Mouse (Mus musculus) ES-Bruce4 (cell line): ENCODE results near the gene Fbxw10.

ENCODE experiments used
- CTCF ChIP-seq: IDR thresholded peaks from one replicate; pipeline ENCODE4 v1.8.1; 2011; ENCODE audit warnings: low read depth, low read length
- EP300 ChIP-seq: IDR thresholded peaks from 2 replicates; pipeline ENCODE4 v1.6.1; 2011; ENCODE audit warnings: low read depth, low read length; ENCODE audit not compliant: insufficient read depth
- POLR2A ChIP-seq: IDR thresholded peaks from one replicate; pipeline ENCODE4 v1.8.1; 2011; ENCODE audit warnings: low read length; ENCODE audit not compliant: insufficient read depth

- TF ChIP-seq CTCF (no peak), EP300 (no peak), POLR2A (no peak)
Measured at GRCm38 (mm10) chr11:62846961-62847654, at the start of gene Fbxw10.
